In the genomic region with DNA sequence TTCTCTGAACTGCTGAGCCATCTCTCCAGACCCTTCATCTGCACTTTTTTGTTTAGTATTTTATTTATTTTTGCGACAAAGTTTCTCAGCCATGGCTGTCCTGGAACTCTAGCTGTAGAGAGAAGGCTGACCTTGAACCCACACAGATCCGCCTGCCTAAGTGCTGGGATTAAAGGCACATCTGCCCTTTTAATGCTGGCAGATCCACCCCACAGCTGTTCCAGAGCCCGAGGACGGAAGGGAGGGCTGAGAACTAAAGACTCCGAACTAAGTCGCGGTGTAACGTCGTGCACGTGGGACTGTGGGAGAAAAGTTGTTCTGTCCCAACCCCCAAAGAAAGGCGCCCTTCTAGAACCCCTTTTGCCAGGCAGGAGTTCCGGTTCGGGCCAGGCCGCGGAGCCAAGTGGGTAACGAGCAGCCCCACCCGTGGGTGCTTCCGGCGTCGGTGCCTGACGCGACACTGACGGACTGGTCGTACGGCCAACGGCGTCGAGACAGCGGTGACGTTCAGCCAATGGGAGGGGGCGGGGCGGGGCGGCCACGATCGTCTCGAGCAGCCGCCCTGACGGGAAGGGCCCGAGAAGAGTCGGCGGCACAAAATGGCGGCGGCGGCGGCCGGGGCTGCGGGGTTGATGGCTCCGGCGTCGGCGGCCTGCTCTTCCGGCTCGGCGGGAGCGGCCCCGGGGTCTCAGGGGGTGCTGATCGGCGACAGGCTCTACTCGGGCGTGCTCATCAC, we compare ENCODE assay signal across 8 mouse cellular contexts. TPM values are rescaled to one million over a fixed set of nuclear protein-coding genes. Genes with fewer than 3 reads are reported as not detected.
DNase-seq lines count a peak whose midpoint lies in the region; ATAC-seq and TF ChIP-seq lines count a peak whose summit lies in the region.

TSS of gene Ccnl2 (plus strand) at position 561 of the 736 bp plus-strand sequence.

- ATAC-seq in frontal cortex, adult (ENCODE audit: low TSS enrichment) = peak; percentile 99
- ATAC-seq in lung, postnatal 0 days = peak; percentile 100

- H3K27ac ChIP-seq in hindbrain, embryonic 10.5 days = peak within 1 kb of the TSS; percentile 99
- peak within 1 kb of the TSS; percentile 93 for H3K27ac ChIP-seq in lung, postnatal 0 days (ENCODE audit: low read length)

- H3K9ac ChIP-seq in lung, postnatal 0 days (replicated peaks; ENCODE audit: low read depth) = peak within 1 kb of the TSS; percentile 99

- TF ChIP-seq CTCF in lung, postnatal 0 days (IDR thresholded peaks at IDR 0.05) = no peak

- WGBS in hindbrain, embryonic 10.5 days = under 1% methylated on average over 60 of the region's 60 CpGs
- WGBS in lung, postnatal 0 days = under 1% methylated on average over 51 of the region's 60 CpGs

- H3K9me3 ChIP-seq in hindbrain, embryonic 10.5 days = no peaks in the 10 kb centered on the region
- no peaks in the 10 kb centered on the region for H3K9me3 ChIP-seq in lung, postnatal 0 days (ENCODE audit: low read length)

- H3K4me3 ChIP-seq in hindbrain, embryonic 10.5 days = peak within 1 kb of the TSS; percentile 98
- peak within 1 kb of the TSS; percentile 100 for H3K4me3 ChIP-seq in lung, postnatal 0 days (ENCODE audit: low read depth, low read length)

- H3K27me3 ChIP-seq in hindbrain, embryonic 10.5 days (ENCODE audit: insufficient read depth, poor library complexity, severe bottlenecking) = no peaks in the 10 kb centered on the region
- H3K27me3 ChIP-seq in lung, postnatal 0 days (replicated peaks; ENCODE audit: insufficient read depth, low read length) = no peaks in the 10 kb centered on the region

- TF ChIP-seq EP300 in lung, postnatal 0 days (IDR thresholded peaks at IDR 0.05) = no peak

- peaks cover 21% of the 10 kb centered on the region for H3K4me1 ChIP-seq in hindbrain, embryonic 10.5 days (replicated peaks)
- H3K4me1 ChIP-seq in lung, postnatal 0 days (ENCODE audit: insufficient read depth, low read depth, low read length) = peaks cover 16% of the 10 kb centered on the region; the same call in 1 of the 2 replicates

- H3K4me2 ChIP-seq in lung, postnatal 0 days (replicated peaks; ENCODE audit: low read depth, low read length) = peak within 1 kb of the TSS; percentile 82

- peak; percentile 94 for DNase-seq in MN1 (ENCODE audit: low spot score)
- peak; percentile 90 for DNase-seq in cerebellum, adult 9-10 months
- peak; percentile 97 for DNase-seq in hindbrain, embryonic 10.5 days (ENCODE audit: low spot score)
- DNase-seq in layer of hippocampus, adult 9-11 months = peak; percentile 95
- DNase-seq in lung, postnatal 0 days (ENCODE audit: low spot score) = peak; percentile 98
- DNase-seq in ovary, postnatal 14 days (ENCODE audit: low spot score) = peak; percentile 81
- peak; percentile 95 for DNase-seq in thymus, postnatal 14 days

- peaks cover 82% of the 10 kb centered on the region for H3K36me3 ChIP-seq in hindbrain, embryonic 10.5 days
- H3K36me3 ChIP-seq in lung, postnatal 0 days (ENCODE audit: insufficient read depth, low read length) = peaks cover 25% of the 10 kb centered on the region

RNA-seq across cellular contexts. Expression of gene Ccnl2, which starts in this region (rescaled TPM):
- polyA plus RNA-seq in hindbrain, embryonic 10.5 days (2016; fragmentation: Nextera tagmentation; extraction: Ambion mirVana) = 167 and 178 TPM in 2 replicates
- polyA plus RNA-seq in lung, postnatal 0 days (2015; fragmentation: Nextera tagmentation; extraction: Ambion mirVana) = 110 and 122 TPM in 2 replicates

Comparison
In these comparisons a context has a peak if more than half of its experiments do, and no peak if none do; other contexts are left out.
1. Peak in every context shown above with its lines: DNase-seq, ATAC-seq, H3K4me3 ChIP-seq and H3K27ac ChIP-seq.